Mouse (Mus musculus) layer of hippocampus, postnatal 36 days (tissue): ENCODE measurements at regions not wholly inside any gene's neighbourhood (a gene's known extent, or its start where the extent isn't known, plus 50 kb on each side); places are given as distances from the start of the nearest gene placed in this dataset.

Experiments
- DNase-seq, 2 experiments: peaks; one replicate each; pipeline ENCODE4 v3.0.0; 2022

DNA sequence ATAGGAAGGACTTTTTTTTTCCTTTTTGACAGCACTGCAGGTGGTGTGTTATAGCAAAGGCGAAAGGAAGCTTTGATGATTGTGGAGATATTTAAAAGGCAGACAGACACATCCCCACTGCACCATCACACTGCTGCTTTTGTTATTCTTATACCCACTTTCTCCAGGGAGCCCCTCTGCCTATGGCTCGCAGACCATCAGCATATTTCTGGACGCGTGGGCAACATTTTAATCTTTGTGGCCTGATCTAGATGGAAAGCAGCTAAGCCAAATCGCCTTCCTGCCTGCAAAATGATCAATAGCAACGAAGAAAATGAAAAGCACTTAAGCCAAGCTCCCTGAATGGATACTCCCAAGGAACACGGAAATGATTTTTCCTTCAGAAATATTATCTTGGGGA, 1054.0 kb downstream of the Synb start:
- no peak for DNase-seq

DNA sequence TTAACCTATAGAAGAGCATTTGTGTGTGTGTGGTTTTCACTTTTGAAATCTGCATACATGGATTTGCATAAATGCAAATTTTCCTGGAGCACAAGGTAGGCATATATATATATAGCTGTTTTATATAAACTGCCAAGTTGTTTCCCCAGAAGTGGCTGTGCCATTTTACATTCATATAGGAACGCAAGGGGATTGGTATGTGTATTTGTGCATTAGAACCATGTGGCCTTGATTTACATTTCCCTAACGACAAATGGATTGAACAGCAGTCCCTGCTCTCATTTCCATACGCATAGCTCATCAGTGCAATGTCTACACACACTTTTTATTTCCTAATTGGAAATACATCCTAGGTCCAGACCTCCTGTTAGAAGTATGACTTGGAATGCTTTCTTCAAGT, 1069.9 kb downstream of the Synb start:
- no peak for DNase-seq

DNA sequence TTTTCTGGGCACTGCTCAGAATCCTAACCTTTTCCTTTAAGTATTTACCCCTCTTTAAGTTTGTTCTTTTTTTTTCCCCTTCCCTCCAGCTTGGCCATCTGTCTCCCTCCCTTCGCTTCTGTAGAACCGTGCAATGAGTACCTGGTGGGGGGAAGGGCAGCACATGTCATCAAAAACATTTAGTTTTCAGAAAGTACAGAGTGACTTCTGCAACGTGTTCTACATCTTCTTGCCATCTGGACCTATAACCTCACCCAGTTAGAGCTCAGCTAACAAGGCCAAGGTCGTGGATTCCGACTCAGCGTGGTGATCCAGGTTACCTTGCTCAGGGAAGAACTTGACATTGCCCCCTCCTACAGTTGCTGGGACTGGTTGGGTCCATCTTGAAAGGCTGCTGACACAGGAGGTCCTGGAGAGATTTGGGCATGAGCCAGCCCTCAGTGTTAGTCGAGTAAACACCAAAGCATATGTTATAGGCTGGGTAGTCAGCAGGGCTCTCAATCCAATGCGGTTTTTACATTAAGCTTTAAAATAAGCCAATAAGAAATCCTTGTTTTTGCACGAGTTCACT, 1075.0 kb downstream of the Synb start:
- no peak for DNase-seq

DNA sequence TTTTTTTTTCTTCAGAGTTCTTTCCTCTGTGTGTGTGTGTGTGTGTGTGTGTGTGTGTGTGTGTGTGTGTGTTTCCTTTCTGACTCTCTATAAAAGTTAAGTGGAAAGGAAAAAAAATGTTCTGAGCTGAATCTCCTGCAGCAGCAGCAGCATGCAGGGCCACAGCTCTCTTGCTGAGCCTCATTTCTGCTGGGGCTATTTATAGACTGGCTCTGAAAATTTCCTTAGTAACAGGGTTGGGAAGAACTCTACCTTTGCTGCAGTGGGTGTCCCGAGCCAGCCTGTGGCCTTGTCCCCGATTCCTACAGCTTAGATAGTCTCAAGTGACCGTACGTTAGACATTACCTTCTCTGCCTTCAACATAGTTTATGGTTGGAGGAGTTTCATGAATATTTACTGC, 1075.6 kb downstream of the Synb start:
- no peak for DNase-seq

DNA sequence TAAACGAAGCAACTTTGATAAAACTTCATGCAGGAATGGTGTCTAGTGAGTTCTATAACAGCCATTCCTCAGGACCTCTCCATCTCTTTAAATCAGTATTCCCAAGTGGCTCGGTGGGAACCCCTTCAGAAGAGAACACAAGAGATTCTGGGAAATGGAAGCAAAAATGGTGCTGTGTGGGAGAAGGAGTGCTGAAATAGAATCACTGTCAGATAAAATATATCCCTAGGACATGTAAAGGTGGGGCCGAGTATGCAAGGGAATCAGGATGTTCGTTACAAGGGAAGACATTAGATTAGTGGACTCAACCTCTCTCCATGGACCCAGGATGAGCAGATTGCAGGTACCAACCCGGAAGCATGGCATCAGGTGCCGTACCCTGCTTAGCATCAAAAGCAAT, 1076.1 kb downstream of the Synb start:
- DNase-seq = no peak

DNA sequence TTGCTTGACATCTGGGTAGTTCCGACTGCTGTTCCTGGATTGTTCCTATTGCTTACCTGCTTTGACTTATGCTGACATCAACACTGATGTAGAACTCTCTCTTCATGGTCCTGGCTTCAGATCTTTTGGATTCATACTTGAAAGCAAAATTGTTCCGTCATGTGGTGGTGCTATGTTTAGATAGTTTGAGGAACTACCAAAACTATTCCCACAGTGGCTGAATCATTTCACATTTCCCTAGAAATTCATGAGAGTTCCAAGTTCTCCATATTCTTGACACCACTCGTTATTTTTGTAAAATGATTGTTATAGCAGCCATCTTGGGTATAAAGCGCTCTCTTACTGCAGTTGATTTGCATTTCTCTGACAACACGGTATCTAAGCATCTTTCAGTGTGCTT, 1080.2 kb downstream of the Synb start:
- no peak for DNase-seq

DNA sequence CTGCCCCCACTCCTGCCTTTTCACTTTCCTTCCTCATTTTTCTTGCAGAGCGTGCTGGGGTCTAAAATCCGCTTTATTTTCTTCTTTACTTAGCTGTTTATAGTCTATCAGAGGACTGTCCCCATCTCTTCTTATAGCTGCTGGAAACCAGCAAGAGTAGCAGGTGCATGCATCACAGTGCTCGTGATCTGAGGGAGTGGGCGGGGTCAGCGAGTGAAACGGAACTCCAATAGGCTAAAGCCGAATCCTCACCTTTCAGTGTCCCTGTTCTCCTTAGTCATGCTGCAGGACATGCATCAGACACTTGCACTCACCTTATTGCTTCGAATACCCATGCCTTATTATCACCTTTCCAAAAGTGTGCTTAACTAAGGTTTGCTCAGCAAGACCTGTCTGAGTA, 1095.3 kb downstream of the Synb start:
- DNase-seq = no peak

DNA sequence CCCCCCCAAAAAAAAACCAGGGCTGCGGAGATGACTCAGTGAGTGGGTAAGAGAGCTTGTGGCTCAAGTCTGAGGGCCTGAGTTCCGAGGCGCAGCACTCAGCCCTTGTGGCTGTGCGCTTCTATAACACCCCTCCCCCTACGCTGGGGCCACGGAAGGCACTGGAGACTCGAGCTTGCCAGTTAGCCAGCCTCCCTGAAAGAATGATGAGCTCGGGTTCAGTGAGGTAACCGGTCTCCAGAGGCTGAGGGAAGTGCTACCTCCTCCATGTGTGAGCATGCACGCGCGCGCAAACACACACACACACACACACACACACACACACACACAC, 1096.7 kb downstream of the Synb start:
- no peak for DNase-seq

DNA sequence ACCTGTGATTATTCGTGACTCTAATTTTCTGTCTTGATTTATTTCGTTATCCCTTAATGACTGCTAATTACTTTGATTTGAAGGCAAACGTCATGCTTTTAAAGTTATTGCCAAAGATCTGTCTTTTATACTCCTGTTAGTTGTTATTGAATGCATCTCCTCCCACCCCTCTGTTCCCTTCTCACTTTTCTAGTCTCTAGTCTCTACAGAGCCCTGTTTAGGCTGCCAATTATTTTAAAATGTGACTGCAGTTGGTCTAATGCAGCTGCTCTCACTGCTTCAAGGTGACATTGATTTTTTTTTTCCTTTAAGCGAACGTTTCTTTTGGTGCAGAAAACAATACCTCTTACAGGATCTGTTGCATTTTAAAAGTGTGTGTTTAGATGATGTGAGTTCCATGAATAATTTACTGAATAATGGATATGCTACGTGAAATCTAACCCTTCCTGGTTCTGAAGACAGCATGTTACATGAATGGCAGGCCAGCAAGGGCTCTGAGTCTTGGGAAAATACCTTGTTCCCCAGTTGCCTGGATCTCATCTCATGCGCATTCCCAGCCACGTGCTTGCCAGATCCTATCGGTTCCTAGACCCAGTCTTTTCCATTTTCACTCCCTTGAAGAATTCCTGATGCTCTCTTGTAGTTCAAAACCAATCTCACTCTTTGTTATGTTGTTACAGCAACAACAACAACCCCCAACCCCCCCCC, 1097.2 kb downstream of the Synb start:
- DNase-seq = no peak

DNA sequence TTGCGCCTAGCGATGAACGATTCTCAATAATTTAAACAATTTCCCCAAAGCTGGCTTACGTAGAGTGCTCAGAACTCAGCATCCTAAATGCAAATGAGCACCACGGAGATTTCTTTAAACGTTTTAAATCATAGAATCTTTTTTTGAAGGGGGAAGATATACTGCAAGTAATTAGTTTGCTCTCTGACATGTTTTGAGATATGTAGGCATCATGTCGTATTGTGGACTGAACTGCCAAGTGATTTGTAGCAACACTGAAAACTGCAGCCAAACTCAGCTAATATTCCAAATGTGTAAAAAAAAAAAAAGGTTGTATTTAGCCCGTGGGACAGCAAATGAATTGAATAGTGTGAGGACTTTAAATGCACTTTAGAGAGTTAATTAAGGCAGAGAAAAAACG, 1097.9 kb downstream of the Synb start:
- no peak for DNase-seq

DNA sequence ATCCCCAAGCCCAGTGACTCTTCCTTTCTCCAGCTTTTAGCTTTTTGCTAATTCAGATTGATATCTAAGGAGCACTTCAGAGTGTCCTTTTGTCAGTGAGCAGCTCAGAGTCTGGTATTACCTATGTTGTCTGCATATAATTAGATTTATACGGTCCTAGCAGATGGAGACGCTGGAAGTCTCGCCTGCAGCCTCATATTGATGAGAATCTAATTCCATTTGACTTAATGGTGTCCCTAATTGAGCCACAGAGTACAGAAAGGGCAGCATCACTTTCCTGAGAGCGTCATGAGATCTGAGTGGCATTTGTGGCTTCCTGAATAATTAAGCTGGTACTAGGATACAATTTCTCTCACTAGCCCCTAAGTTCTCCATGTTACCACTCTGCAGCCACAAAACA, 1104.2 kb downstream of the Synb start:
- no peak for DNase-seq

DNA sequence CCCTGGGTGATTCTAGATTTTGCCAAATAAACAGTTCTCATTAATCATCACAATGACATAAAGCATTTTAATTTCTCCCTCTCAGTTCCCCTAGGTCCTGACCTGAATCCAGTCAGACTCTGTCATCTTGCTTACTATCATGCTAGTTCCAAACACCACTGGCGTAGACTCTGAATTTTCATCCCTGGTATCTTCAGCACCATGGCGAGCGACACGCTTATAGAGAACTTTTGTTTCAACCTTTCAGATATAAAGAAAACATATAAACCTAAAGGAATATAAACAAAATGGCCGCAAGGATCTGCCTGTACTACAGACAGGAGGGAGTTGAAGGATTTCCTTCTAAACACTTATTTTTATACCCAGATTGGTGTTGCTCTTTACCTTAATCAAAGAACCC, 1105.8 kb downstream of the Synb start:
- DNase-seq = no peak

DNA sequence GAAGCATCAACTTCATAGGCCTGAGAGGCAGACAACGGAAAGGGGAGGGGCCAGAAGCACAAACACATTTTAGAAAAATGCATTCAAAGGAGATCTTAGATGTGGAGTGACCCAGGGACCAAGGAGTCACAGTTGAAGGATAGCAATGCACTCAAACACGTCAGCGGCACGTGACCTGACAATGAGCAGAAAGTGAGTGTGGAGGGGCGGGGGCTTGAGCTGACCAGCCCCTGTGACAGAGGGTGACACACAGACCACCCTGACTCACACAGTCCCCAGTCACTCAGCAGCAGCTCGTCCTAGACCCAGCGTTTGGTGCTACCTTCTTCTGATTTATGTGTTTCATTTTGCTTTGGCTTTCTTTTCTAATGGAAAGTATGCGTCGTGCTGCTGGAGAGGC, 1111.5 kb downstream of the Synb start:
- no peak for DNase-seq

DNA sequence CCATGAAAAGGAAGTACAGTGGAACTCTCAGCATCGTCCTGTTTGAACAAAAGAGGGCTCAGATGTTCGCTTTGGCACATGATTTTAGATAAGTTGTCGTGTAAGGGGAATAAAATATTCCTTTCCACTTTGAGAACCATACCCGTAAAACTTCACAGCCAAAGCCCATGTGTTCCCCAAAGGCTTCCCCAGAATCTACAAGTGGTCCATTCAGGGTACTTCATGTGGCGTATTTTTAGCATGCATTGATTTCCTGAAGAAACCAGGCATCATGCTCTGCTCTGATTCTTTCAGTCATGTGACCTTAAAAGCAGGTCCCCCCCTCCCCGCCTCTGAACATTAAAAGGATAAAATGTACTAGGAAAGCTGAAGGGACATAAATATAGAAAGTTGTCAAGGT, 1112.9 kb downstream of the Synb start:
- DNase-seq = no peak
